Mouse (Mus musculus): ENCODE data around the gene Dlgap4.

GRCm38 (mm10) chr2:156651019-156651418, 37.5 kb downstream of the Dlgap4 start:
- TF ChIP-seq CTCF (IDR thresholded peaks at IDR 0.05; ENCODE audit: borderline replicate concordance, control insufficient read depth, extremely low read depth, insufficient read depth, low read length, poor library complexity) (no peak), POLR2A (IDR thresholded peaks at IDR 0.05; ENCODE audit: control insufficient read depth, extremely low read depth, insufficient read depth, low read length, poor library complexity) (no peak)

Data from thymus, adult 2 months (tissue).